Mouse (Mus musculus) frontal cortex, postnatal 25 days (tissue): ENCODE results near the gene Rpl19.

Experiments
- DNase-seq, 2 experiments: peaks; one replicate each; pipeline ENCODE4 v3.0.0; 2022; ENCODE audit warnings: low spot score in 2 of 2

The Rpl19 gene

GRCm38 (mm10) chr11:98022253-98022554, 4.3 kb upstream of the Rpl19 start:
- no peak for DNase-seq

- no peak for DNase-seq
These were observed 3.7 kb upstream of the Rpl19 start, which contains the start of gene Cacnb1 for GRCm38 (mm10) chr11:98022555-98023371. Gene Cacnb1 (minus strand): TSS chr11:98023034.

GRCm38 (mm10) chr11:98024516-98024915, 2.0 kb upstream of the Rpl19 start:
- DNase-seq, result no peak

- no peak for DNase-seq
These were observed 301 bp upstream of the Rpl19 start for GRCm38 (mm10) chr11:98026248-98026569.

DNA sequence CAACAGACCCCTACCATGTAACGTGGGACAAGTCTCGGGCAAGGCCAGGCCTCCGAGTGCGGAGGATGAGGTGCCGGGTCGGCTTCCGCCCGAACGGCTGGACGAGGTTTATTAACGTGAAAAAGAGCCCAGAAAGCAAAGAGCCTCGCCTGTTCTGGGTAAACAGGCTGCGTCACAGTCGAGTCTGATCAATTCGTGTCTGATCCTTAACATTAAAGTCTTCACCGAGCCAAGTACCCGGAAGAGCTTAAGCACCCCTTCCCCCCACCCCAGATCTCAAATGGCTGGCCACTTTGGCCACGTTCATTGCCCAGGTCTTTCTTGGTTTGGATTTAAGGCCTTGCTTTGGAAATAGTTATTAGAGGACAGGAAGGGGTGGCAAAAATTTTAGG, 783 bp downstream of the Rpl19 start:
- DNase-seq, result no peak

DNA sequence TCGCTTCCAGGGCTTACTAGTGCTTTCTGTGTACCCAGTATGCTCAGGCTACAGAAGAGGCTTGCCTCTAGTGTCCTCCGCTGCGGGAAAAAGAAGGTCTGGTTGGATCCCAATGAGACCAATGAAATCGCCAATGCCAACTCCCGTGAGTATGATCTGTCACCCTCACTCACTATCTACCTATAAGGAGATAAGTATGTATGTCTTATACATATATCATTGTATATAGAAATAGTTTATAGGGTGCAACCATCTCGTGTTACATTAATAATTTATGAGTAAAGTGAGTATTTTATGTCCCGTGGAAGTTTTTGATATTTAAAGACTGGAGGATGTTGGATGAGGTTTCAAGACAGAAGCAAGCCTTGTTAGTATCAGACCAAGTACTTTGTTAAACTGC, 1.3 kb downstream of the Rpl19 start:
- no peak for DNase-seq

- no peak for DNase-seq
These were observed 4.4 kb downstream of the Rpl19 start for GRCm38 (mm10) chr11:98030701-98031442.

DNA sequence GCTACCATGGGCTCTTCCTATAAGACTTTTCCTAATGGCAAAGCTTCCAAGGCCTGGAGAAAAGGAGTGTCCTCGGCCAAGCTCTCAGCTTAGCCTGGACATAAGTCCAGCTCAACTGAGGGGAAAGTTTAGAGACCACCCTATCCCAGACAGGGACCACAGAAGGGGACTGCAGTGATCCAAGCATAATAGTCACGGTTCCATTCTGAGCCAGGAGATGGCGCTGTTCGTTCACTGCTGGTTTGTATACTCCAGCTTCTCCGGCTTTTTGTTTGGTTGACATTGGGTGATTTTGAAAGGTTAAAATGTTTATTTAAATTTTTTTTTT, 4.9 kb downstream of the Rpl19 start:
- peak; percentile 79 to 82 for DNase-seq

DNA sequence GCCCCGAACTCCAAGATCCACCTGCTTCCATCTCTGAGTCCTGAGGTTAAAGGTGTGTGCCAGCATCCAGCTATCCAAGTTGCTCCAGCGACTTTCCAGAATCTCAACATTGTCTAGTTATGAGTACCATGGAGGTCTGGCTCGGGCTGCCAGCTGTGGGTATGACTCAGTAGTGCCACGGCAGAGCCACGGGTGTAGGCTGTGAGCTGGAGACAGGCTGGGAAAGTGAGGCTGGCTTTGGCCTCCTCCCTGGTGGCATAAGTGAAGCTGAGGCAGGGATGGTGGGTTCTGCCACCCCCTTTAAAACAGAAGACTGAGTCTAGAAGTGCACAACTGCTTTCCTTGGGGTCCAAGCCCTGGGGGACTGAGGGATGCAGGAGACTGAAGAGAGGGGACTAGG, 7.6 kb downstream of the Rpl19 start:
- DNase-seq, result no peak

DNA sequence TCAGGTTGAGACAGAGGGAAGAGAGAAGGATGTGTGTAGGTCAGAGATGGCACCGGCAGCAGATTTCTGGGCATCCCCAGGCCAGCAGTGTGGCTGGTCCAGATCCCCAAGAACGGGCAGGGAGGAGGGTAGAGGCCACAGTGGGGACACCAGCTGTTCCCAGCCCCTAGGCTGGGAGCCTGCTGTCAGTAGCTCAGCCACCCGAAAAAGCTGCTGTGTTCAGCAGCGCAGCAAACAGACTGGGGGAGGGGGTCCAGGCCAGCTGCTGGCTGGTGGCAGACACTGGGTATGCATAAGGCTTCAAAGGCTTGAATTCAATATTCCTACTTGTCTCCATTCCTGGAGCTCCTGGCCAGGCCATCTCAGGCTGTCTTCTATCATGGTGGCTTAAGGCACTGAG, 8.3 kb downstream of the Rpl19 start:
- no peak for DNase-seq

GRCm38 (mm10) chr11:98035977-98036377, 9.5 kb downstream of the Rpl19 start:
- DNase-seq, result no peak

DNA sequence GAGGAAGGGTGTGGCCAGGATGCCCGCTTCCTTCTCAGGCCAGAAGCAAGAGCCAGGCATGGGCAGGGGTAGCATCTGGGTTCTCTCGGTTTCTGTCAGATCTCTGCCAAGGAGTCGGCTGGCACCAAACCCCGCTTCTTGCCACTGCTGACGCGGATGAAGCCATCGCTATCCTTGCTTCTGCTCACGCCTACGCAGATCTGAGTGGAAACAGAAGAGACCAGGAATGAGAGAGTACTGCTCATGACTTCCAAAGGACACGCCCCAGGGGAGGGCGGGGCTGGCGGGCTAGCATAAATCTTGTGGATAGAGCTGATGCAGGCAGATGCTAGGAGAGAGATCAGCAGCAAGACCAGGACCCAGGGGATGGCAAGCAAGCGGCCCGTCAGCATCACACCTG, 11.4 kb downstream of the Rpl19 start:
- DNase-seq, result peak in 1 of 2 experiments; percentile 51

GRCm38 (mm10) chr11:98040975-98041374, 14.5 kb downstream of the Rpl19 start:
- DNase-seq, result no peak

DNA sequence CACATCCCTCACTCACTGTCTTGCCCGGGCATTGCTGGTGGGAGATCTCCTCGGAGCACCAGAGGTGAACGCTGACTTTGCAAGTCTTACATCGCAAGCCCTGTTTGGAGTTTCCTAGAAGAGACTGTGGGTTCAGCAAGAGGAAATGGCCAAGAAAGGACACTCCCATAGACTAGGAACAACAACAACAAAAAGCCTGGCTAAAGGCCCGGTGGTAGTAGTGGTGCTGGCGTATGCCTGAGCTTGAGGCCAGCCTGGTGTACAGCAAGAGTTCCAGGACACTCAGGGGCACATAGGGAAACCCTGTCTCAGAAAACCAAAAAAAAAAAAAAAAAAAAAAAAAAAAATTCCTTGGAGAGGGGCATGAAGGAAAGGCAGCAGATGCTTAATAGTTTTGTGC, 16.2 kb downstream of the Rpl19 start:
- no peak for DNase-seq

DNA sequence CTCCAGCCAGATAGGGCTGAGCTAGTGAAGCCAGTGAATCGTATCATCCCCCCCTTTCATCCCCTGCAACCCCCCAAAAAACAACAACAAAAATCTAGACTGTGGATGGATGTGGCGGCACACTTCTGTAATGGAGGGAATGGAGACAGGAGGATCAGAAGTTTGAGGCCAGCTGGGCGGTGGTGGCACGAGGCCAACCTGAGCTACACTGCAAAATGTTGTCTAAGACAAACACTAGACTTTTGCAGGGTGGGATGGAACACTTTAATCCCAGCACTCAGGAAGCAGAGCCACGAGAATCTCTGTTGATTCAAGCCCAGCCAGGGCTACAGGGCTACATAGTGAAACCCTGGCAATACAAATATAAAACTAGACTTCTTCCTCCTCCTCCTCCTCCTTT, 17.6 kb downstream of the Rpl19 start:
- DNase-seq, result no peak

GRCm38 (mm10) chr11:98045596-98045995, 19.1 kb downstream of the Rpl19 start:
- DNase-seq, result no peak

GRCm38 (mm10) chr11:98046466-98046865, 20.0 kb downstream of the Rpl19 start:
- DNase-seq, result no peak

DNA sequence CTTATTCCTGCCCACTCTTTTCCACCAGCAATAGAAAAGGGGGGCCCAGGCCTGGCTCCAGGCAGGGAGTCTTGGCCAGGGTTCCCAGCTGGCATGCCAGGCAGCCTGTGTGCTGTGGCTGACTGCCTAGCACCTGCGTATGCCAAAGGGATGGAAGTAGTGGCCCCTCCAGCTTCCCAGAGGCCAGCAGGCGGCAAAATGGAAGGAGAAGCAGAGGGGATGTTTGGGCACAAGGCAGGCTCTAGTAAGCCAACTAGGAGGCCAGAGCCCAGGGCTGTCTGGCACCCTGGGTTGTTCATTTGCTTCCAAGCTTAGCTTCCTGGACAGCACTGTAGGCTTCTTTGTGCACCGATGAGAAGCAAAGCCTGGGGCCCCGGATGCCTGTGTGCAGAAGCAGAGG, 21.2 kb downstream of the Rpl19 start:
- DNase-seq, result no peak

GRCm38 (mm10) chr11:98049672-98050519, 23.4 kb downstream of the Rpl19 start:
- no peak for DNase-seq

DNA sequence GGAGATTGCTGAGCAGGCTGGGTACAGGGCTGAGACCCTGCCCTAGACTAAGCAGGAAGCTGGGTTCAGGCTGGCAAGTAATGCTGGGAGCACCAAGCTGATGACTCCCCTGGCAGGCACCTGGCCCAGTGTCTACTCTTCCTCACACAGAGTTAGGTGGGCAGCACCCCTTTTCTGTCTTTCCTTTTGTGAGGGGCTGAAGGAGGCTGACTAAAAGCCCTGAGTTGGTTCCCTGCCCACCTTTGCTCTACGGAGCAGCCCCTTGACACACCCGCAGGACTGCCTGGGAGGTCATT, 24.0 kb downstream of the Rpl19 start:
- no peak for DNase-seq

GRCm38 (mm10) chr11:98050940-98051339, 24.4 kb downstream of the Rpl19 start:
- no peak for DNase-seq

DNA sequence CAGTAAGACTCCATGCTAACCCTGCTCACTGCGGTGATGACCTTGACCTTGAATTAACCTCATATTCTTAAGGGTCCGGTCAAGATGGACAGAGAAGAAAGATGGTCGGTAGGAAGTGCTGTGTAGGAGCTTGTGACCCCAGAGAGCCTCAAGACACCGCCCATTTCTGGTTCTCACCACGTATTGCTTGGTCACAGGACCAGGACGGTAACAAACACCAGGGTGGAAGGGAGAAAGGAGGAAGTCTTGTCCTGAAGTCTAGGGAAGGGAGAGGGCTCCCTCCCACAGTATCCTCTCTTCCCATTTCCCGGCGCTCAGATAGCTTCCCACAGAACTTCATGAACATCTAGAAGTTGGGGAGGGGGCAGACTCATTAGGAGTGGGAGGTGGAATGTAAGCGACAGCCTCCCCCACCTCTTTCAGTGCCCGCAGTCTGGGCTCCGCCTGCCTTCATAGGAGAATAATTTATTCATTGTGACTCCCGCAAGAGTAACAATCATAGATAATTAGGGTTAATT, 25.2 kb downstream of the Rpl19 start:
- DNase-seq, result no peak
